Mouse (Mus musculus): ENCODE data around the gene Rgma. TPM values are rescaled to one million over a fixed set of nuclear protein-coding genes. Genes with fewer than 3 reads are reported as not detected.

Gene Rgma
- polyA plus RNA-seq, 1 experiment from 2014 or later: 42.3 TPM

GRCm38 (mm10) chr7:73392359-73392758 lies 17.1 kb downstream of the Rgma start:
- no peaks in the 10 kb centered on the region for H3K9me3 ChIP-seq
- WGBS: under 1% methylated on average over 9 of the region's 9 CpGs
- H3K4me3 ChIP-seq (replicated peaks): peak overlapping the region; percentile 80
- peak overlapping the region; percentile 89 for H3K9ac ChIP-seq
- H3K36me3 ChIP-seq (replicated peaks): peaks cover 25% of the 10 kb centered on the region
- no peak for ATAC-seq (ENCODE audit: low FRiP score)
- peaks cover 77% of the 10 kb centered on the region for H3K4me1 ChIP-seq
- peak overlapping the region; percentile 93 for H3K27ac ChIP-seq
- H3K4me2 ChIP-seq: peak overlapping the region; percentile 85
- H3K27me3 ChIP-seq: no peaks in the 10 kb centered on the region

- H3K27ac ChIP-seq: peak overlapping the region; percentile 69
- H3K4me2 ChIP-seq: peak overlapping the region; percentile 85
- H3K4me3 ChIP-seq (replicated peaks): peak overlapping the region; percentile 80
- no peaks in the 10 kb centered on the region for H3K27me3 ChIP-seq
- H3K9me3 ChIP-seq: no peaks in the 10 kb centered on the region
- peaks cover 17% of the 10 kb centered on the region for H3K36me3 ChIP-seq (replicated peaks)
- peaks cover 87% of the 10 kb centered on the region for H3K4me1 ChIP-seq
- 38% methylated on average over 9 of the region's 9 CpGs for WGBS
- H3K9ac ChIP-seq: peak overlapping the region; percentile 89
- no peak for ATAC-seq (ENCODE audit: low FRiP score)
These were observed 18.2 kb downstream of the Rgma start for GRCm38 (mm10) chr7:73393307-73394012.

GRCm38 (mm10) chr7:73394013-73394409 lies 18.7 kb downstream of the Rgma start:
- no peak for ATAC-seq (ENCODE audit: low FRiP score)

GRCm38 (mm10) chr7:73398319-73398718 lies 23.0 kb downstream of the Rgma start:
- peak overlapping the region; percentile 64 for H3K4me2 ChIP-seq
- 5% methylated on average over 11 of the region's 11 CpGs for WGBS
- peak overlapping the region; percentile 94 for H3K27ac ChIP-seq
- H3K9me3 ChIP-seq: no peaks in the 10 kb centered on the region
- H3K4me3 ChIP-seq (replicated peaks): peak overlapping the region; percentile 27
- peak overlapping the region; percentile 54 for H3K9ac ChIP-seq
- peak; percentile 49 for ATAC-seq (ENCODE audit: low FRiP score)
- H3K27me3 ChIP-seq: no peaks in the 10 kb centered on the region
- peaks cover 96% of the 10 kb centered on the region for H3K4me1 ChIP-seq
- peaks cover 18% of the 10 kb centered on the region for H3K36me3 ChIP-seq (replicated peaks)

More at GRCm38 (mm10) chr7:73394013-73394409, 18.7 kb downstream of the Rgma start:
- WGBS: 43% methylated on average over 4 of the region's 4 CpGs
- Histone ChIP-seq H3K4me2 (peak overlapping the region; percentile 85), H3K27ac (peak overlapping the region; percentile 69), H3K9me3 (no peaks in the 10 kb centered on the region), H3K36me3 (replicated peaks) (peaks cover 15% of the 10 kb centered on the region), H3K9ac (peak overlapping the region; percentile 89; the same call in 1 of the 2 replicates), H3K27me3 (no peaks in the 10 kb centered on the region), H3K4me1 (peaks cover 87% of the 10 kb centered on the region), H3K4me3 (replicated peaks) (peak overlapping the region; percentile 80)

- peak overlapping the region; percentile 64 for H3K4me2 ChIP-seq
- no peaks in the 10 kb centered on the region for H3K9me3 ChIP-seq
- H3K36me3 ChIP-seq (replicated peaks): peaks cover 22% of the 10 kb centered on the region
- no peaks in the 10 kb centered on the region for H3K27me3 ChIP-seq
- H3K27ac ChIP-seq: peak overlapping the region; percentile 94
- WGBS: 2% methylated on average over 19 of the region's 19 CpGs
- ATAC-seq (ENCODE audit: low FRiP score): no peak; the same call in 1 of the 2 replicates
- H3K9ac ChIP-seq: peak overlapping the region; percentile 54
- peaks cover 95% of the 10 kb centered on the region for H3K4me1 ChIP-seq
- H3K4me3 ChIP-seq (replicated peaks): peak overlapping the region; percentile 27
These were observed 23.6 kb downstream of the Rgma start for GRCm38 (mm10) chr7:73398806-73399442.

- WGBS: under 1% methylated on average over 19 of the region's 19 CpGs
- Histone ChIP-seq H3K27me3 (no peaks in the 10 kb centered on the region), H3K36me3 (replicated peaks) (peaks cover 25% of the 10 kb centered on the region), H3K9me3 (no peaks in the 10 kb centered on the region), H3K4me1 (peaks cover 90% of the 10 kb centered on the region), H3K4me3 (replicated peaks) (peak overlapping the region; percentile 27), H3K27ac (peak overlapping the region; percentile 94), H3K9ac (peak overlapping the region; percentile 54), H3K4me2 (peak overlapping the region; percentile 64)
- ATAC-seq (ENCODE audit: low FRiP score): peak; percentile 76
These were observed 24.3 kb downstream of the Rgma start for GRCm38 (mm10) chr7:73399501-73400044.

GRCm38 (mm10) chr7:73400051-73400916 lies 25.0 kb downstream of the Rgma start:
- no peaks in the 10 kb centered on the region for H3K9me3 ChIP-seq
- H3K4me1 ChIP-seq: peaks cover 83% of the 10 kb centered on the region
- H3K27me3 ChIP-seq: no peaks in the 10 kb centered on the region
- peaks cover 25% of the 10 kb centered on the region for H3K36me3 ChIP-seq (replicated peaks)
- H3K4me2 ChIP-seq: peak overlapping the region; percentile 64
- peak overlapping the region; percentile 27 for H3K4me3 ChIP-seq (replicated peaks)
- H3K9ac ChIP-seq: 0 out of 2 replicates have a peak overlapping the region, but pooled peaks have one; percentile 54
- ATAC-seq (ENCODE audit: low FRiP score): peak; percentile 74
- WGBS: 4% methylated on average over 20 of the region's 20 CpGs
- H3K27ac ChIP-seq: peak overlapping the region; percentile 94

GRCm38 (mm10) chr7:73402106-73402505 lies 26.8 kb downstream of the Rgma start:
- no peak overlapping the region for H3K9ac ChIP-seq
- ATAC-seq (ENCODE audit: low FRiP score): no peak
- H3K4me1 ChIP-seq: peaks cover 65% of the 10 kb centered on the region
- H3K27me3 ChIP-seq: no peaks in the 10 kb centered on the region
- H3K9me3 ChIP-seq: no peaks in the 10 kb centered on the region
- WGBS: 24% methylated on average over 2 of the region's 2 CpGs
- H3K4me3 ChIP-seq (replicated peaks): no peak overlapping the region
- H3K27ac ChIP-seq: no peak overlapping the region
- H3K36me3 ChIP-seq (replicated peaks): peaks cover 39% of the 10 kb centered on the region
- no peak overlapping the region for H3K4me2 ChIP-seq

GRCm38 (mm10) chr7:73402671-73403070 lies 27.4 kb downstream of the Rgma start:
- WGBS: 71% methylated on average over 1 of the region's 1 CpGs
- ATAC-seq (ENCODE audit: low FRiP score): no peak
- Histone ChIP-seq H3K9ac (no peak overlapping the region), H3K9me3 (no peaks in the 10 kb centered on the region), H3K4me2 (no peak overlapping the region), H3K27me3 (no peaks in the 10 kb centered on the region), H3K4me3 (replicated peaks) (no peak overlapping the region), H3K4me1 (peaks cover 59% of the 10 kb centered on the region), H3K27ac (no peak overlapping the region), H3K36me3 (replicated peaks) (peaks cover 44% of the 10 kb centered on the region)

- no peak overlapping the region for H3K4me2 ChIP-seq
- no peak overlapping the region for H3K4me3 ChIP-seq (replicated peaks)
- no peak for ATAC-seq (ENCODE audit: low FRiP score)
- 52% methylated on average over 3 of the region's 3 CpGs for WGBS
- no peak overlapping the region for H3K9ac ChIP-seq
- peaks cover 52% of the 10 kb centered on the region for H3K36me3 ChIP-seq (replicated peaks)
- H3K27me3 ChIP-seq: no peaks in the 10 kb centered on the region
- peaks cover 51% of the 10 kb centered on the region for H3K4me1 ChIP-seq
- H3K27ac ChIP-seq: 0 out of 2 replicates have a peak overlapping the region, but pooled peaks have one; percentile 19
- H3K9me3 ChIP-seq: no peaks in the 10 kb centered on the region
These were observed 28.2 kb downstream of the Rgma start for GRCm38 (mm10) chr7:73403538-73403937.

- Histone ChIP-seq H3K27ac (no peak overlapping the region), H3K9ac (no peak overlapping the region), H3K27me3 (no peaks in the 10 kb centered on the region), H3K9me3 (no peaks in the 10 kb centered on the region), H3K4me2 (no peak overlapping the region), H3K36me3 (replicated peaks) (peaks cover 71% of the 10 kb centered on the region), H3K4me3 (replicated peaks) (no peak overlapping the region), H3K4me1 (peaks cover 33% of the 10 kb centered on the region)
- ATAC-seq (ENCODE audit: low FRiP score): no peak
- WGBS: 96% methylated on average over 11 of the region's 11 CpGs
These were observed 30.2 kb downstream of the Rgma start for GRCm38 (mm10) chr7:73405550-73405949.

GRCm38 (mm10) chr7:73411523-73411922 lies 36.2 kb downstream of the Rgma start:
- ATAC-seq (ENCODE audit: low FRiP score): no peak
- Histone ChIP-seq H3K4me1 (peaks cover 23% of the 10 kb centered on the region), H3K4me3 (replicated peaks) (no peak overlapping the region), H3K4me2 (no peak overlapping the region), H3K27ac (no peak overlapping the region), H3K9ac (no peak overlapping the region), H3K27me3 (no peaks in the 10 kb centered on the region), H3K36me3 (replicated peaks) (peaks cover 95% of the 10 kb centered on the region), H3K9me3 (no peaks in the 10 kb centered on the region)
- 76% methylated on average over 7 of the region's 7 CpGs for WGBS
